Mouse (Mus musculus): ENCODE data around the gene Lep. TPM values are rescaled to one million over a fixed set of nuclear protein-coding genes. Genes with fewer than 3 reads are reported as not detected.
A peak's percentile ranks its signal among the peaks of the same experiment; 100 is the strongest.

The Lep gene
- total RNA-seq, 2 experiments from 2014 or later: 0.70 to 2.8 TPM

DNA sequence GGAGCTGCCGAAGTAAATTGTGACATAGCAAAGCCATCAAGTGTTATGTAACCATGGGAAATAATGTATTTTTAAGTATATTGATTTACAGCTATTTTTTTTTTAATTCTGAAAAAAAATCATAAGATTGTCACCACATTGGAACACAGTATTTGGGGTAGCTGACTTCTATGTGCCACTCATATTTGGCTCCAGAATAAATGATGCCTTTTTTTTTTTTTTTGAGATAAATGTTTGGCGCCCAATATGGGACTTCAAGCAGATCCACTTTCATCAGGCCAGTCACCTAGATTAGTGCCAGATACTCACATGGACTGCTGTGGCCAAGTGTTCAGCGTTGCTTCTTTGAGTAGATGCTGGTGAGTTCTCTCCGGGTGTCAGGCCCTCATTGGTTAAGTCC lies 51.5 kb downstream of the Lep start:
- DNase-seq (ENCODE audit: low spot score in 2 of 2): no peak

DNA sequence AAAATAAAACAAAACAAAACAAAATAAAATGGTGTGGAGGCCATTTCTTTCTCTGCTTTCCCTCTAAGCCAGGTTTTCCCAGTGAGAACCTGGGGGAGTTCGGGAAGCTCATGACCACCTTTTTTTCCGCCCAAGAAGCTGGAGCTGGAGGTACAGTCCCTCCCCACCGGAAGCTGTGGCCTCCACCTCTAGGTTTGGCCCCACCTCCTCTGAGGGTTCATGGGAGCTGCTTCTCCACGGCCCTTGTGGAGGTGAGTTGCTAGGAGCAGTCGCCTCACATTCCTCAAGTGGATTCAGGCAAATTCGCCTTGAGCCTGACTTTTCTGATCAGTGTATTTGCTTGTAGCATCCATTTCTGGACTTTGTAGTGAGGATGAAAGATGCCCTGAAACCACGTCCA lies 55.7 kb downstream of the Lep start:
- DNase-seq (ENCODE audit: low spot score in 2 of 2): no peak

GRCm38 (mm10) chr6:29117417-29118104 lies 57.5 kb downstream of the Lep start:
- DNase-seq (ENCODE audit: low spot score in 2 of 2): no peak

GRCm38 (mm10) chr6:29118231-29118630 lies 58.2 kb downstream of the Lep start:
- DNase-seq (ENCODE audit: low spot score in 2 of 2): no peak

GRCm38 (mm10) chr6:29118963-29119362 lies 58.9 kb downstream of the Lep start:
- no peak for DNase-seq (ENCODE audit: low spot score in 2 of 2)

DNA sequence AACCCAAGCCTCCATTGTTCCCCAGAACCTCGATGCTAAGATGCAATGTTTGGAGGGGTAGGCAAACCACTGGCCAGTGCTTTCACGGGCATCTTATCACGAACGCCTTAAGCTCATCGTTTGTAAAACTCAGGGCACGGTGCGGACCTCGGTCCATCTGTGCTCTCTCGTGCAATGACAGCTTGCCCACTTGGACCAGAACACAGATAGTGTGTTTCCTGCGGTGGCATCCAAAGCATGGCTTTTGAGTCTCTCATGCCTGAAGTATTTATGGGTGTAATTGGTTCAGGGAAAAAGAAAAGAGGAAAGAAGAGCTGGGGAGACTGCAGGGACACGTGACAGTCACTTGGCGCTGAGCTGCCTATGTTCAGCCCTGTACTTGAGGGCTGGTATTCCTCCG lies 60.0 kb downstream of the Lep start:
- DNase-seq (ENCODE audit: low spot score in 2 of 2): no peak

Small RNA genes lying within 50 kb of the gene (microRNA-seq; reads per million reads assigned to microRNA genes)
- gene Mir129-1: 46.3 reads per million, percentile 37 among the genes with 10 or more reads in this experiment

Other genes starting within 250 kb of the Lep start
- gene Lrrc4, start 228.5 kb upstream of the Lep start, total RNA-seq (2021): 1 to 10 TPM; 6.4 to 7.0 TPM
- gene Rbm28, start 104.8 kb downstream of the Lep start, total RNA-seq (2021): 10 to 100 TPM; 32.5 to 33.7 TPM
- gene Prrt4, start 119.4 kb downstream of the Lep start, total RNA-seq (2021): 10 to 100 TPM; 11.1 to 11.7 TPM
- 10 to 100 TPM; 62.1 to 65.9 TPM for gene Impdh1, start 156.1 kb downstream of the Lep start, total RNA-seq (2021)
- gene Hilpda, start 212.3 kb downstream of the Lep start, total RNA-seq (2021): 10 to 100 TPM; 11.7 TPM
- under 1 TPM in 1 of 2 experiments, not detected in 1; 0.31 TPM for gene Fam71f2, start 219.4 kb downstream of the Lep start, total RNA-seq (2021)

Measured in adrenal gland, postnatal 4 days (tissue).